Mouse (Mus musculus): Measurements from ENCODE around the gene Sgip1.

DNA sequence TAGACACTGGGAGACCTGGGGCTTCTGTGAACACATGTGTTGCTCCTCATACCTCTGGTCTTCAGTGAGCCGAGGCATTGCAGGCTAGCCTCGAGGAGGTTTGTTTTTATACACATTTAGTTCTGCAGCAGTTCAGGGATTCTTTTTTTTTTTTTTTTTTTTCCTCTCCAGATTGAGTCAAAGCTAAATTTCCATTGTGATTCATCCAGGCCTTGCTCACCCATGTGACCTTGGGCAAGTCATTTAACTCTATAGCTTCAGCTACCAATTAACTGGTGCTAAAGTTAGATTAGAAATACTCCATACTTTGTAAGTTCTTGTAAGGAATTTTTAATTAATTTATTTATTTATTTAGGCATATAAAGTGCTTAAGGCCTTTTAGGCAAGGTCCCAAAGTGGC is 145.4 kb downstream of the Sgip1 start:
- TF ChIP-seq CTCF (conservative IDR thresholded peaks at IDR 0.05; ENCODE audit: low read length) (no peak), NANOG (IDR thresholded peaks at IDR 0.05; ENCODE audit: borderline replicate concordance, low read length) (no peak), POU5F1 (IDR thresholded peaks at IDR 0.05; ENCODE audit: borderline replicate concordance, low read length) (no peak)
